Comparison of ENCODE assay signal across 8 mouse cellular contexts in genomic region chr11:115162832-115163480, GRCm38 (mm10). TPM values are rescaled to one million over a fixed set of nuclear protein-coding genes. Genes with fewer than 3 reads are reported as not detected.
A peak's percentile ranks its signal among the peaks of the same experiment; 100 is the strongest.
DNase-seq lines count a peak whose midpoint lies in the region; ATAC-seq lines count a peak whose summit lies in the region.

Gene Slc9a3r1, plus strand, starts transcription at chr11:115163341.

- peak within 1 kb of the TSS; percentile 71 for H3K9ac ChIP-seq in lung, embryonic 16.5 days (ENCODE audit: low read length)

- DNase-seq in MEL-GATA-1-ER (ENCODE audit: extremely low read depth, low read depth): peak; percentile 92
- peak; percentile 99 for DNase-seq in cerebellum, adult 8-10 months
- peak; percentile 95 for DNase-seq in forelimb bud, embryonic 11.5 days (ENCODE audit: low read depth, low spot score)
- peak; percentile 91 for DNase-seq in layer of hippocampus, adult 9-10 months (ENCODE audit: low spot score)
- peak; percentile 87 for DNase-seq in ovary, postnatal 10 days (ENCODE audit: low spot score)
- peak; percentile 99 to 100 for DNase-seq in thymus, postnatal 10 days (ENCODE audit: low spot score in 2 of 2)

- H3K4me2 ChIP-seq in lung, embryonic 16.5 days (ENCODE audit: low read depth, low read length): peak within 1 kb of the TSS; percentile 88

- ATAC-seq in hematopoietic stem cell, adult 5-6 weeks (replicated peaks in 1 of 2; ENCODE audit: insufficient read depth in 1 of 2, low FRiP score in 2 of 2, low TSS enrichment in 1 of 2, low read depth in 1 of 2, poor library complexity in 2 of 2, severe bottlenecking in 2 of 2): peak; percentile 86 to 89
- ATAC-seq in lung, embryonic 16.5 days (ENCODE audit: low read depth): peak; percentile 96

- peaks cover 12% of the 10 kb centered on the region for H3K27me3 ChIP-seq in lung, embryonic 16.5 days (ENCODE audit: control insufficient read depth, insufficient read depth, low read depth, low read length)

- WGBS in lung, embryonic 16.5 days: 0% methylated on average over 47 of the region's 47 CpGs

- no peaks in the 10 kb centered on the region for H3K9me3 ChIP-seq in lung, embryonic 16.5 days (ENCODE audit: control insufficient read depth, low read length)

- H3K36me3 ChIP-seq in lung, embryonic 16.5 days (ENCODE audit: control insufficient read depth, insufficient read depth, low read length): no peaks in the 10 kb centered on the region

- H3K27ac ChIP-seq in lung, embryonic 16.5 days (ENCODE audit: low read length): peak within 1 kb of the TSS; percentile 80

- peak within 1 kb of the TSS; percentile 76 for H3K4me3 ChIP-seq in lung, embryonic 16.5 days (ENCODE audit: low read length)

- H3K4me1 ChIP-seq in lung, embryonic 16.5 days (replicated peaks; ENCODE audit: control insufficient read depth, insufficient read depth, low read length): peaks cover 29% of the 10 kb centered on the region

RNA-seq across cellular contexts. Expression of gene Slc9a3r1, which starts in this region (rescaled TPM):
- total RNA-seq in hematopoietic stem cell, adult 5-6 weeks (2017): 70.5 and 71.1 TPM in 2 replicates
- polyA plus RNA-seq in lung, embryonic 16.5 days (2015; fragmentation: Nextera tagmentation; extraction: Ambion mirVana): 63.2 and 68.7 TPM in 2 replicates

Comparison
In these comparisons a context has a peak if more than half of its experiments do, and no peak if none do; other contexts are left out.
1. Peak in every context shown above with its lines: DNase-seq, ATAC-seq, H3K4me3 ChIP-seq and H3K27ac ChIP-seq.